ENCODE assay signal across 8 mouse cellular contexts in genomic region chr7:98071620-98072019, GRCm38 (mm10). TPM values are rescaled to one million over a fixed set of nuclear protein-coding genes. Genes with fewer than 3 reads are reported as not detected.
DNase-seq lines count a peak whose midpoint lies in the region; ATAC-seq and TF ChIP-seq lines count a peak whose summit lies in the region.

No protein-coding gene starts in this region.

- no peaks in the 10 kb centered on the region for H3K36me3 ChIP-seq in kidney, postnatal 0 days (ENCODE audit: insufficient read depth, low read length)
- peaks cover 2% of the 10 kb centered on the region; the same call in 1 of the 2 replicates for H3K36me3 ChIP-seq in liver, embryonic 11.5 days (ENCODE audit: control insufficient read depth, insufficient read depth, low read length)
- no peaks in the 10 kb centered on the region for H3K36me3 ChIP-seq in stomach, postnatal 0 days (ENCODE audit: control insufficient read depth, insufficient read depth, low read length)

- H3K4me2 ChIP-seq in kidney, postnatal 0 days (ENCODE audit: low read length): no peak overlapping the region
- H3K4me2 ChIP-seq in liver, embryonic 11.5 days: no peak overlapping the region
- H3K4me2 ChIP-seq in stomach, postnatal 0 days (replicated peaks; ENCODE audit: low read depth): no peak overlapping the region

- no peaks in the 10 kb centered on the region for H3K27me3 ChIP-seq in kidney, postnatal 0 days (ENCODE audit: insufficient read depth, low read length)
- no peaks in the 10 kb centered on the region for H3K27me3 ChIP-seq in liver, embryonic 11.5 days (replicated peaks; ENCODE audit: control insufficient read depth, insufficient read depth, low read length)
- no peaks in the 10 kb centered on the region for H3K27me3 ChIP-seq in stomach, postnatal 0 days (ENCODE audit: control insufficient read depth, insufficient read depth, low read length)

- no peaks in the 10 kb centered on the region for H3K4me1 ChIP-seq in kidney, postnatal 0 days (replicated peaks; ENCODE audit: insufficient read depth, low read length)
- 0 out of 2 replicates have a peak, but pooled peaks cover 3% of the 10 kb centered on the region for H3K4me1 ChIP-seq in liver, embryonic 11.5 days (replicated peaks; ENCODE audit: control insufficient read depth, insufficient read depth, low read length)
- H3K4me1 ChIP-seq in stomach, postnatal 0 days (replicated peaks; ENCODE audit: control insufficient read depth, insufficient read depth): no peaks in the 10 kb centered on the region

- no peaks in the 10 kb centered on the region for H3K9me3 ChIP-seq in kidney, postnatal 0 days (replicated peaks; ENCODE audit: low read length)
- no peaks in the 10 kb centered on the region for H3K9me3 ChIP-seq in liver, embryonic 11.5 days (ENCODE audit: control insufficient read depth, low read length)
- H3K9me3 ChIP-seq in stomach, postnatal 0 days (ENCODE audit: control insufficient read depth, low read length): no peaks in the 10 kb centered on the region

- no peak overlapping the region for H3K27ac ChIP-seq in kidney, postnatal 0 days
- no peak overlapping the region for H3K27ac ChIP-seq in liver, embryonic 11.5 days (ENCODE audit: low read depth, low read length)
- no peak overlapping the region for H3K27ac ChIP-seq in stomach, postnatal 0 days (replicated peaks)

- no peak for TF ChIP-seq EP300 in stomach, postnatal 0 days (optimal IDR thresholded peaks at IDR 0.05)

- ATAC-seq in kidney, postnatal 0 days (replicated peaks; ENCODE audit: low FRiP score, low read depth): peak; percentile 44; the same call in 1 of the 2 replicates
- ATAC-seq in liver, embryonic 11.5 days (replicated peaks; ENCODE audit: low FRiP score): peak; percentile 41; the same call in 1 of the 2 replicates
- peak; percentile 47; the same call in 1 of the 2 replicates for ATAC-seq in stomach, postnatal 0 days (ENCODE audit: low FRiP score, low TSS enrichment)

- H3K4me3 ChIP-seq in kidney, postnatal 0 days (replicated peaks; ENCODE audit: low read depth, low read length): no peak overlapping the region
- no peak overlapping the region for H3K4me3 ChIP-seq in liver, embryonic 11.5 days (ENCODE audit: low read depth, low read length)
- no peak overlapping the region for H3K4me3 ChIP-seq in stomach, postnatal 0 days (ENCODE audit: low read depth, low read length)

- no peak overlapping the region for H3K9ac ChIP-seq in kidney, postnatal 0 days (ENCODE audit: low read depth, low read length)
- no peak overlapping the region for H3K9ac ChIP-seq in liver, embryonic 11.5 days (ENCODE audit: low read depth, low read length)
- no peak overlapping the region for H3K9ac ChIP-seq in stomach, postnatal 0 days (ENCODE audit: low read length)

- WGBS in kidney, postnatal 0 days: 26% methylated on average over 5 of the region's 5 CpGs
- WGBS in liver, embryonic 11.5 days: 24% methylated on average over 5 of the region's 5 CpGs
- 35% methylated on average over 5 of the region's 5 CpGs for WGBS in stomach, postnatal 0 days

- DNase-seq in 416B (ENCODE audit: low read depth): peak; percentile 87
- DNase-seq in adrenal gland, postnatal 10 days: peak; percentile 93
- peak; percentile 80 for DNase-seq in embryo, embryonic 9.5 days (ENCODE audit: extremely low spot score)
- peak; percentile 78 for DNase-seq in heart, adult 8-10 months (ENCODE audit: low spot score)
- DNase-seq in kidney, postnatal 0 days (ENCODE audit: low spot score): peak; percentile 90
- peak; percentile 77 for DNase-seq in liver, embryonic 11.5 days (ENCODE audit: low spot score)
- DNase-seq in natural killer cell, adult 2 months (ENCODE audit: low spot score in 2 of 2): peak; percentile 63 to 79
- DNase-seq in stomach, postnatal 0 days (ENCODE audit: low spot score): peak; percentile 91

- TF ChIP-seq CTCF in kidney, postnatal 0 days (IDR thresholded peaks at IDR 0.05; ENCODE audit: low read depth): peak; percentile 99
- TF ChIP-seq CTCF in stomach, postnatal 0 days (IDR thresholded peaks at IDR 0.05; ENCODE audit: low read depth): peak; percentile 99

RNA-seq across cellular contexts. Expression of gene Myo7a, which starts 47.7 kb away (rescaled TPM):
- total RNA-seq in adrenal gland, postnatal 10 days (2021): 10 to 100 TPM; 48.9 to 87.1 TPM
- total RNA-seq in heart, adult 8-10 months (2022): 1 to 10 TPM; 3.6 to 4.7 (median 4.3) TPM
- 7.6 and 8.7 TPM in 2 replicates for polyA plus RNA-seq in kidney, postnatal 0 days (2015; fragmentation: Nextera tagmentation; extraction: Ambion mirVana)
- polyA plus RNA-seq in liver, embryonic 11.5 days (2014; fragmentation: Nextera tagmentation; extraction: Ambion mirVana): 20.1 and 20.7 TPM in 2 replicates
- polyA plus RNA-seq in stomach, postnatal 0 days (2015; fragmentation: Nextera tagmentation; extraction: Ambion mirVana): 2.1 and 2.4 TPM in 2 replicates
